Comparison of ENCODE assay signal across 24 mouse cellular contexts in genomic region chr4:82440606-82441005, GRCm38 (mm10).
"Had no signal": no experiment of that assay in that cellular context is flagged by ENCODE, and none has a peak within 500 bp of the region (broad histone marks: within the 10 kb centered on the region; RNA-seq: fewer than 3 reads in every experiment).

No protein-coding gene starts in this region.

- H3K36me3 ChIP-seq: heart, embryonic 10.5 days; heart, embryonic 12.5 days; hindbrain, embryonic 10.5 days; hindbrain, embryonic 12.5 days; intestine, embryonic 15.5 days; limb, embryonic 10.5 days; limb, embryonic 12.5 days had no signal

- H3K4me3 ChIP-seq: gastrocnemius, adult 2 months; heart, embryonic 10.5 days; heart, embryonic 12.5 days; hindbrain, embryonic 10.5 days; hindbrain, embryonic 12.5 days; intestine, embryonic 15.5 days; limb, embryonic 10.5 days; limb, embryonic 12.5 days had no signal

- DNase-seq: gastrocnemius, adult 2 months; gastrocnemius, postnatal 10 days; gastrocnemius, postnatal 25 days; heart, postnatal 10 days; heart, postnatal 4 days; kidney, adult 18-20 months; kidney, adult 8-10 months; kidney, postnatal 10 days; kidney, postnatal 25 days; kidney, postnatal 4 days; layer of hippocampus, adult 9-11 months; liver had no signal

- H3K9me3 ChIP-seq: heart, embryonic 10.5 days; heart, embryonic 12.5 days; hindbrain, embryonic 10.5 days; hindbrain, embryonic 12.5 days; intestine, embryonic 15.5 days; limb, embryonic 10.5 days; limb, embryonic 12.5 days had no signal

- H3K9ac ChIP-seq: heart, embryonic 12.5 days; hindbrain, embryonic 12.5 days; hindbrain, embryonic 14.5 days; intestine, embryonic 15.5 days; limb, embryonic 12.5 days had no signal

- H3K4me1 ChIP-seq: hindbrain, embryonic 10.5 days had no signal

- ATAC-seq: forebrain, embryonic 16.5 days; hindbrain, embryonic 16.5 days; inflammation-experienced regulatory T-cells, adult 6 months; intestine, embryonic 15.5 days; intestine, postnatal 0 days had no signal

- H3K4me2 ChIP-seq: heart, embryonic 12.5 days; hindbrain, embryonic 12.5 days; hindbrain, embryonic 14.5 days; intestine, embryonic 15.5 days; limb, embryonic 12.5 days had no signal

- H3K27ac ChIP-seq: heart, embryonic 10.5 days; hindbrain, embryonic 10.5 days; hindbrain, embryonic 12.5 days; hindbrain, embryonic 14.5 days; intestine, embryonic 15.5 days; limb, embryonic 10.5 days; limb, embryonic 12.5 days had no signal

- H3K27me3 ChIP-seq: heart, embryonic 12.5 days; hindbrain, embryonic 12.5 days; intestine, embryonic 15.5 days; limb, embryonic 12.5 days had no signal
